Mouse (Mus musculus) MEL (cell line): ENCODE measurements around the gene Nenf. TPM values are rescaled to one million over a fixed set of nuclear protein-coding genes. Genes with fewer than 3 reads are reported as not detected.

ENCODE experiments used
- DNase-seq: peaks from one replicate; pipeline ENCODE4 v3.0.0; 2011; ENCODE audit warnings: low read depth, low spot score
- H3K27ac ChIP-seq: 2 replicates; pipeline ENCODE4 v1.5.1; 2012; ENCODE audit warnings: low read depth, mild to moderate bottlenecking, control low read depth, low read length, moderate library complexity; ENCODE audit not compliant: control insufficient read depth
- H3K27me3 ChIP-seq, 2 experiments: fragments of 150-350 bp in 1 of 2; sonication (generic) in 1 of 2; 2 replicates each; pipeline ENCODE4 v1.6.1; 2012; ENCODE audit warnings: low read length in 2 of 2, mild to moderate bottlenecking in 2 of 2, improper control_type of control experiment in 1 of 2, moderate library complexity in 1 of 2; ENCODE audit not compliant: insufficient read depth in 2 of 2, control insufficient read depth in 1 of 2
- H3K36me3 ChIP-seq, 2 experiments: 2 replicates each; pipeline ENCODE4 v1.6.1; 2012 to 2014; ENCODE audit warnings: low read length in 2 of 2, improper control_type of control experiment in 1 of 2, inconsistent platforms in 1 of 2, mild to moderate bottlenecking in 1 of 2; ENCODE audit not compliant: insufficient read depth in 2 of 2, control insufficient read depth in 1 of 2
- H3K4me1 ChIP-seq, 2 experiments: fragments of 150-350 bp in 1 of 2; sonication (generic) in 1 of 2; 2 replicates each; pipeline ENCODE4 v1.6.1; 2012; ENCODE audit warnings: low read length in 2 of 2, improper control_type of control experiment in 1 of 2, mild to moderate bottlenecking in 1 of 2; ENCODE audit not compliant: insufficient read depth in 2 of 2, control insufficient read depth in 1 of 2
- H3K4me3 ChIP-seq, 2 experiments: fragments of 150-350 bp in 1 of 2; sonication (generic) in 1 of 2; 2 replicates each; pipeline ENCODE4 v1.5.1; 2012; ENCODE audit warnings: low read depth in 2 of 2, low read length in 2 of 2, mild to moderate bottlenecking in 2 of 2, moderate library complexity in 2 of 2, control low read depth in 1 of 2, improper control_type of control experiment in 1 of 2; ENCODE audit not compliant: control insufficient read depth in 1 of 2, insufficient read depth in 1 of 2
- H3K79me2 ChIP-seq: 2 replicates; pipeline ENCODE4 v1.6.1; 2012; ENCODE audit warnings: mild to moderate bottlenecking, low read length, moderate library complexity; ENCODE audit not compliant: control insufficient read depth, poor library complexity, insufficient read depth
- H3K9ac ChIP-seq: 2 replicates; pipeline ENCODE4 v1.6.1; 2012; ENCODE audit warnings: low read depth, mild to moderate bottlenecking, control low read depth, low read length, moderate library complexity; ENCODE audit not compliant: control insufficient read depth, poor library complexity, severe bottlenecking
- H3K9me3 ChIP-seq: fragments of 150-350 bp; sonication (generic); replicated peaks from 2 replicates; pipeline ENCODE4 v1.6.1; 2012; ENCODE audit warnings: mild to moderate bottlenecking, low read length, improper control_type of control experiment, moderate library complexity; ENCODE audit not compliant: insufficient read depth
- CTCF ChIP-seq, 3 experiments: IDR thresholded peaks in 2 of 3; conservative IDR thresholded peaks in 1 of 3; 2 replicates each; pipeline ENCODE4 v1.5.1; 2011 to 2012; ENCODE audit warnings: low read length in 3 of 3, low read depth in 2 of 3, mild to moderate bottlenecking in 2 of 3, improper control_type of control experiment in 1 of 3, inconsistent platforms in 1 of 3, mixed read lengths in 1 of 3, moderate library complexity in 1 of 3; ENCODE audit not compliant: control insufficient read depth in 1 of 3, insufficient read depth in 1 of 3, poor library complexity in 1 of 3, severe bottlenecking in 1 of 3
- ELF1 ChIP-seq: IDR thresholded peaks from 2 replicates; pipeline ENCODE4 v1.6.1; 2014; ENCODE audit warnings: low read depth, mild to moderate bottlenecking, inconsistent platforms, low read length, improper control_type of control experiment, moderate library complexity
- GATA1 ChIP-seq: IDR thresholded peaks from 2 replicates; pipeline ENCODE4 v1.6.1; 2011; ENCODE audit warnings: low read depth, low read length, improper control_type of control experiment
- KAT2A ChIP-seq: conservative IDR thresholded peaks from 2 replicates; pipeline ENCODE4 v1.6.1; 2012; ENCODE audit warnings: low read depth, low read length, improper control_type of control experiment, inconsistent platforms
- MAFK ChIP-seq: IDR thresholded peaks from 2 replicates; pipeline ENCODE4 v1.6.1; 2011; ENCODE audit warnings: low read depth, mild to moderate bottlenecking, low read length, improper control_type of control experiment, borderline replicate concordance
- MAX ChIP-seq: IDR thresholded peaks from 2 replicates; pipeline ENCODE4 v1.6.1; 2011; ENCODE audit warnings: low read length, improper control_type of control experiment
- MAZ ChIP-seq: IDR thresholded peaks from 2 replicates; pipeline ENCODE4 v1.6.1; 2012; ENCODE audit warnings: low read depth, mild to moderate bottlenecking, inconsistent platforms, low read length, improper control_type of control experiment
- MEF2A ChIP-seq: IDR thresholded peaks from 2 replicates; pipeline ENCODE4 v1.6.1; 2014; ENCODE audit warnings: low read depth, mild to moderate bottlenecking, inconsistent platforms, low read length, improper control_type of control experiment; ENCODE audit not compliant: poor library complexity, insufficient replicate concordance, severe bottlenecking; ENCODE audit errors: extremely low read depth
- MXI1 ChIP-seq: IDR thresholded peaks from 2 replicates; pipeline ENCODE4 v1.6.1; 2011; ENCODE audit warnings: mild to moderate bottlenecking, low read depth, low read length, improper control_type of control experiment
- MYB ChIP-seq: IDR thresholded peaks from 2 replicates; pipeline ENCODE4 v1.6.1; 2011; ENCODE audit warnings: mild to moderate bottlenecking, low read depth, low read length, improper control_type of control experiment
- MYC ChIP-seq: IDR thresholded peaks from 2 replicates; pipeline ENCODE4 v1.6.1; 2011; ENCODE audit warnings: low read depth, mild to moderate bottlenecking, low read length, improper control_type of control experiment, moderate library complexity
- POLR2A ChIP-seq, 2 experiments: IDR thresholded peaks; 2 replicates each; pipeline ENCODE4 v1.6.1; 2011 to 2012; ENCODE audit warnings: low read length in 2 of 2, mild to moderate bottlenecking in 2 of 2, control low read depth in 1 of 2, improper control_type of control experiment in 1 of 2, low read depth in 1 of 2, moderate library complexity in 1 of 2; ENCODE audit not compliant: control insufficient read depth in 1 of 2, insufficient read depth in 1 of 2, poor library complexity in 1 of 2
- POLR2AphosphoS2 ChIP-seq: IDR thresholded peaks from 2 replicates; pipeline ENCODE4 v1.6.1; 2011; ENCODE audit warnings: low read length, improper control_type of control experiment
- POLR2AphosphoS5 ChIP-seq: IDR thresholded peaks from 2 replicates; pipeline ENCODE4 v1.6.1; 2012; ENCODE audit warnings: low read depth, borderline replicate concordance, mild to moderate bottlenecking, inconsistent platforms, low read length, moderate library complexity, mixed read lengths
- RAD21 ChIP-seq: IDR thresholded peaks from 2 replicates; pipeline ENCODE4 v1.6.1; 2011; ENCODE audit warnings: mild to moderate bottlenecking, low read depth, low read length, improper control_type of control experiment
- RCOR1 ChIP-seq: IDR thresholded peaks from 2 replicates; pipeline ENCODE4 v1.6.1; 2012; ENCODE audit warnings: low read depth, mild to moderate bottlenecking, inconsistent platforms, low read length, improper control_type of control experiment
- SIN3A ChIP-seq: IDR thresholded peaks from 2 replicates; pipeline ENCODE4 v1.6.1; 2012; ENCODE audit warnings: low read length, improper control_type of control experiment, inconsistent platforms
- SMC3 ChIP-seq: IDR thresholded peaks from 2 replicates; pipeline ENCODE4 v1.6.1; 2011; ENCODE audit warnings: low read depth, low read length, improper control_type of control experiment
- TAL1 ChIP-seq: IDR thresholded peaks from 2 replicates; pipeline ENCODE4 v1.6.1; 2012; ENCODE audit warnings: mild to moderate bottlenecking, inconsistent platforms, low read length, moderate library complexity, mixed read lengths
- TBP ChIP-seq: IDR thresholded peaks from 2 replicates; pipeline ENCODE4 v1.8.0; 2011; ENCODE audit warnings: low read depth, low read length, improper control_type of control experiment
- TCF12 ChIP-seq: IDR thresholded peaks from 2 replicates; pipeline ENCODE4 v1.6.1; 2014; ENCODE audit warnings: low read depth, mild to moderate bottlenecking, inconsistent platforms, low read length, improper control_type of control experiment, moderate library complexity
- UBTF ChIP-seq: IDR thresholded peaks from 2 replicates; pipeline ENCODE4 v1.6.1; 2012; ENCODE audit warnings: low read depth, mild to moderate bottlenecking, inconsistent platforms, low read length, improper control_type of control experiment, moderate library complexity, borderline replicate concordance; ENCODE audit not compliant: insufficient read depth
- USF1 ChIP-seq: IDR thresholded peaks from 2 replicates; pipeline ENCODE4 v1.6.1; 2014; ENCODE audit warnings: low read depth, mild to moderate bottlenecking, inconsistent platforms, low read length, improper control_type of control experiment, moderate library complexity
- ZC3H11A ChIP-seq: IDR thresholded peaks from 2 replicates; pipeline ENCODE4 v1.6.1; 2012; ENCODE audit warnings: low read depth, mild to moderate bottlenecking, inconsistent platforms, low read length, improper control_type of control experiment
- ZMIZ1 ChIP-seq: IDR thresholded peaks from 2 replicates; pipeline ENCODE4 v1.6.1; 2012; ENCODE audit warnings: low read depth, mild to moderate bottlenecking, inconsistent platforms, low read length, improper control_type of control experiment, moderate library complexity
- polyA plus RNA-seq, 2 experiments: library from polyadenylated mRNA; stranded (reverse) in 1 of 2; unstranded in 1 of 2; fragments of >175 nt in 1 of 2; fragments of >200 nt in 1 of 2; gene quantifications; 2 replicates each; pipeline versions ENCODE4 v1.2.1 to v1.2.4; 2012; ENCODE audit warnings: low replicate concordance in 2 of 2, low read depth in 1 of 2; ENCODE audit not compliant: insufficient read length in 2 of 2, insufficient read depth in 1 of 2, missing spikeins in 1 of 2
- total RNA-seq: library from RNA; depleted of rRNA; stranded (reverse); fragments of 300-350 nt; gene quantifications from 2 replicates; pipeline ENCODE4 v1.2.3, GENCODE M21; 2012

Nenf gene
- total and polyA plus RNA-seq, 3 experiments: 49.4 to 53.2 TPM; not detected in 1

DNA sequence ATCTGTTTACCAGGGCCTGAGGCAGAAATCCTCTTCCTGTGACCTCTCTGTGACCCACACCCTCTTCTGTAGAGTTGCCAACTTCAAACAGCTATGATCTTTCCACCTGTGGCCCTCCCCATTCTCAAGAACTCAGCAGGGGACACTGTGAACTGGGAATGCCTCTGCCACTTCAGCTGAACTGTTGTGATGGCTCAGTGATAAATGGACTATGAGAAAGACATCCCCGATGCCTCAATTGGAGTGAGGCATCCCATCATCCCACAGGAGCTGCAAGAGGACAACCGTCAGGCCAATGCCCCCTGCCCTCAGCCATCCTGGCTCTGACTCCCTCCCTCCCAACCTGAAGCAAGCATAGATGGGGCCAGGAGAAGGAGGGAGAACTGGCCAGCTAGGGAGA, 60.0 kb downstream of the Nenf start:
- TF ChIP-seq POLR2AphosphoS5 (no peak), POLR2A (IDR thresholded peaks at IDR 0.05; ENCODE audit: control insufficient read depth in 1 of 2, insufficient read depth in 1 of 2, low read depth in 1 of 2, low read length in 2 of 2, poor library complexity in 1 of 2) (no peak), TBP (no peak), MYB (no peak), MEF2A (no peak), ZC3H11A (no peak), MXI1 (no peak), MYC (no peak), RAD21 (no peak), MAZ (no peak), KAT2A (no peak), ZMIZ1 (no peak), UBTF (no peak), POLR2AphosphoS2 (no peak), GATA1 (no peak), TAL1 (no peak), ELF1 (no peak)
- Histone ChIP-seq H3K27me3 (peaks cover 5 to 9% of the 10 kb centered on the region in 2 experiments; a peak in 3 of 4 replicates), H3K36me3 (no peaks in the 10 kb centered on the region), H3K9ac (no peak overlapping the region), H3K27ac (no peak overlapping the region), H3K9me3 (no peaks in the 10 kb centered on the region), H3K4me3 (no peak overlapping the region), H3K4me1 (peaks cover 0 to 7% of the 10 kb centered on the region in 2 experiments; a peak in 1 of 4 replicates), H3K79me2 (no peaks in the 10 kb centered on the region)
- no peak for DNase-seq

DNA sequence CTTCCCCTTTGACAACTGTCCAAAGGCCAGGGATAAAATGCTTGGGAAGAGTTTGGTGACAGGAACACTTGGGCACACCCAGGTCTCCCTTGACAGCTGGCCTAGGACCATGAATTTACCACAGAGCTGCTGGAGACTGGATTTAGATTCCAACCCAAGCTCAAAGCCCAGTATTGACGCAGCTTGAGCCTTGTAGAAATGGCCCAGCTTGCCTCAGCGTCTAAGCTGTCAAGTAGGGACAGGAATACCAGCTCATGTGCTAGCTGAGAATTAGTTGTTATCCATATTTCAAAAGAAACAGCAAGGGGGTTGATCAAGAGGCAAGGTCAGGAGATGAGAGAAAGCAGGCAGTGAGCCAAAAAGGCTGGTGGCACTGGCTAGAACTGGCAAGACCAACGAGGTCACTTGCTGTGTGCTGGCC, 60.6 kb downstream of the Nenf start:
- no peaks in the 10 kb centered on the region for H3K36me3 ChIP-seq
- H3K27ac ChIP-seq: no peak overlapping the region
- no peak for DNase-seq
- H3K9me3 ChIP-seq: no peaks in the 10 kb centered on the region
- TF ChIP-seq TCF12: no peak
- TF ChIP-seq USF1: no peak
- TF ChIP-seq ZMIZ1: no peak
- TF ChIP-seq ZC3H11A: no peak
- no peak for TF ChIP-seq TBP
- no peak for TF ChIP-seq SIN3A
- TF ChIP-seq CTCF (IDR thresholded peaks at IDR 0.05 in 2 of 3, conservative IDR thresholded peaks at IDR 0.05 in 1 of 3; ENCODE audit: control insufficient read depth in 1 of 3, insufficient read depth in 1 of 3, low read depth in 2 of 3, low read length in 3 of 3, poor library complexity in 1 of 3, severe bottlenecking in 1 of 3): no peak
- TF ChIP-seq ELF1: no peak
- no peak for TF ChIP-seq MAX
- no peak for TF ChIP-seq GATA1
- no peak for TF ChIP-seq POLR2AphosphoS2
- TF ChIP-seq RCOR1: no peak
- TF ChIP-seq MAFK: no peak
- TF ChIP-seq POLR2AphosphoS5: no peak
- TF ChIP-seq RAD21: no peak
- TF ChIP-seq UBTF: no peak
- no peak for TF ChIP-seq SMC3
- TF ChIP-seq, all 39 proteins: peak for 0
- no peak overlapping the region for H3K9ac ChIP-seq
- no peaks in the 10 kb centered on the region for H3K79me2 ChIP-seq
- H3K27me3 ChIP-seq: peaks cover 3 to 9% of the 10 kb centered on the region in 2 experiments; a peak in 3 of 4 replicates
- peaks cover 0 to 7% of the 10 kb centered on the region in 2 experiments; a peak in 1 of 4 replicates for H3K4me1 ChIP-seq
- no peak overlapping the region for H3K4me3 ChIP-seq
